Mouse (Mus musculus) heart, postnatal 25 days (tissue): ENCODE data around the gene D1Pas1. TPM values are rescaled to one million over a fixed set of nuclear protein-coding genes. Genes with fewer than 3 reads are reported as not detected.

ENCODE experiments used
- DNase-seq: peaks from one replicate; pipeline ENCODE4 v3.0.0; 2022; ENCODE audit warnings: low spot score
- intact Hi-C: fragments of 180-260 bp; cut with DNase I; formaldehyde crosslinking; loops from one replicate; pipeline ENCODE4 v1.15.1; 2025
- total RNA-seq, 2 experiments: library from RNA; stranded (reverse); gene quantifications; 2 replicates each; pipeline ENCODE4 v1.2.3; 2021

The D1Pas1 gene
- total RNA-seq, result under 1 TPM in 1 of 2 experiments, not detected in 1; 0.08 TPM

- intact Hi-C loops, result no loop called here
- no peak for DNase-seq
Measured at GRCm38 (mm10) chr1:186967201-186967812, at the start of gene D1Pas1. TSS of gene D1Pas1 (plus strand) at chr1:186967416.

GRCm38 (mm10) chr1:186922489-186923370 is 44.5 kb upstream of the D1Pas1 start:
- intact Hi-C loops, result no loop called here

GRCm38 (mm10) chr1:186924027-186924426 is 43.2 kb upstream of the D1Pas1 start:
- DNase-seq, result no peak
- intact Hi-C loops, result no loop called here

More at GRCm38 (mm10) chr1:186922489-186923370, 44.5 kb upstream of the D1Pas1 start:
- no peak for DNase-seq

GRCm38 (mm10) chr1:186925411-186925810 is 41.8 kb upstream of the D1Pas1 start:
- DNase-seq, result no peak
- intact Hi-C loops, result no loop called here

GRCm38 (mm10) chr1:186926316-186926949 is 40.8 kb upstream of the D1Pas1 start:
- intact Hi-C loops, result no loop called here
- DNase-seq, result no peak

- no peak for DNase-seq
- intact Hi-C loops, result no loop called here
Measured at GRCm38 (mm10) chr1:186926950-186927316, 40.3 kb upstream of the D1Pas1 start.

GRCm38 (mm10) chr1:186927494-186927893 is 39.7 kb upstream of the D1Pas1 start:
- intact Hi-C loops, result no loop called here
- no peak for DNase-seq

- intact Hi-C loops, result no loop called here
Measured at GRCm38 (mm10) chr1:186930160-186930887, 36.9 kb upstream of the D1Pas1 start.

GRCm38 (mm10) chr1:186930888-186931233 is 36.4 kb upstream of the D1Pas1 start:
- no peak for DNase-seq
- intact Hi-C loops, result no loop called here

More at GRCm38 (mm10) chr1:186930160-186930887, 36.9 kb upstream of the D1Pas1 start:
- DNase-seq, result no peak

GRCm38 (mm10) chr1:186934205-186934604 is 33.0 kb upstream of the D1Pas1 start:
- DNase-seq, result no peak
- intact Hi-C loops, result no loop called here

- intact Hi-C loops, result no loop called here
- no peak for DNase-seq
Measured at GRCm38 (mm10) chr1:186952381-186952780, 14.8 kb upstream of the D1Pas1 start.

GRCm38 (mm10) chr1:186954591-186954990 is 12.6 kb upstream of the D1Pas1 start:
- intact Hi-C loops, result no loop called here
- DNase-seq, result no peak

GRCm38 (mm10) chr1:186959380-186959779 is 7.8 kb upstream of the D1Pas1 start:
- no peak for DNase-seq
- intact Hi-C loops, result no loop called here

- no peak for DNase-seq
- intact Hi-C loops, result no loop called here
Measured at GRCm38 (mm10) chr1:186964143-186964875, 2.9 kb upstream of the D1Pas1 start.

- intact Hi-C loops, result no loop called here
Measured at GRCm38 (mm10) chr1:186967926-186968325, 710 bp downstream of the D1Pas1 start.

GRCm38 (mm10) chr1:186976937-186977540 is 9.8 kb downstream of the D1Pas1 start:
- no peak for DNase-seq
- intact Hi-C loops, result no loop called here

More at GRCm38 (mm10) chr1:186967926-186968325, 710 bp downstream of the D1Pas1 start:
- no peak for DNase-seq

- no peak for DNase-seq
- intact Hi-C loops, result no loop called here
Measured at GRCm38 (mm10) chr1:186977801-186978200, 10.6 kb downstream of the D1Pas1 start.

- DNase-seq, result no peak
- intact Hi-C loops, result no loop called here
Measured at GRCm38 (mm10) chr1:186979465-186979864, 12.2 kb downstream of the D1Pas1 start.

- intact Hi-C loops, result no loop called here
- DNase-seq, result no peak
Measured at GRCm38 (mm10) chr1:186980503-186980902, 13.3 kb downstream of the D1Pas1 start.
